Mouse (Mus musculus): ENCODE measurements around the gene Nanos2.

Gene Nanos2

GRCm38 (mm10) chr7:19017909-19018308, 30.7 kb downstream of the Nanos2 start:
- no peak for DNase-seq (ENCODE audit: low spot score)

- DNase-seq (ENCODE audit: low spot score) = no peak
Observed at GRCm38 (mm10) chr7:19021048-19021447, 33.8 kb downstream of the Nanos2 start.

- no peak for DNase-seq (ENCODE audit: low spot score)
Observed at GRCm38 (mm10) chr7:19022189-19022958, 35.2 kb downstream of the Nanos2 start.

- peak; percentile 37 for DNase-seq (ENCODE audit: low spot score)
Observed at GRCm38 (mm10) chr7:19023357-19023814, 36.2 kb downstream of the Nanos2 start, which contains the start of gene Foxa3. Gene Foxa3, minus strand, starts transcription at chr7:19023538.

- peak; percentile 96 for DNase-seq (ENCODE audit: low spot score)
Observed at GRCm38 (mm10) chr7:19024096-19024506, 36.9 kb downstream of the Nanos2 start, which contains the start of gene Sympk. Gene Sympk, plus strand, starts transcription at chr7:19024377.

GRCm38 (mm10) chr7:19024581-19025255, 37.5 kb downstream of the Nanos2 start:
- peak; percentile 22 for DNase-seq (ENCODE audit: low spot score)

- DNase-seq (ENCODE audit: low spot score) = no peak
Observed at GRCm38 (mm10) chr7:19028067-19028466, 40.9 kb downstream of the Nanos2 start.

GRCm38 (mm10) chr7:19029084-19029653, 42.0 kb downstream of the Nanos2 start:
- peak; percentile 43 for DNase-seq (ENCODE audit: low spot score)

- no peak for DNase-seq (ENCODE audit: low spot score)
Observed at GRCm38 (mm10) chr7:19031641-19032040, 44.4 kb downstream of the Nanos2 start.
